Mouse (Mus musculus) heart, postnatal 0 days (tissue): ENCODE results near the gene Per1. TPM values are rescaled to one million over a fixed set of nuclear protein-coding genes. Genes with fewer than 3 reads are reported as not detected.

Source experiments
- ATAC-seq: fragments of 200-750 bp; cut with Nextera tagmentation; 2 replicates; pipeline ENCODE4 v1.8.0; 2017; ENCODE audit warnings: low read depth, moderate number of reproducible peaks, moderate library complexity; ENCODE audit not compliant: insufficient read depth
- DNase-seq: peaks from one replicate; pipeline ENCODE4 v3.0.0-alpha.2; 2016; ENCODE audit warnings: low spot score
- H3K27ac ChIP-seq: fragments of 300-500 bp; sonication (generic); 2 replicates; pipeline ENCODE4 v1.5.1; 2014; ENCODE audit warnings: low read depth, mild to moderate bottlenecking
- H3K27me3 ChIP-seq: fragments of 300-500 bp; sonication (generic); 2 replicates; pipeline ENCODE4 v1.6.1; 2014; ENCODE audit warnings: low read length, mixed read lengths; ENCODE audit not compliant: control insufficient read depth, insufficient read depth
- H3K36me3 ChIP-seq: fragments of 300-500 bp; sonication (generic); replicated peaks from 2 replicates; pipeline ENCODE4 v1.6.1; 2014; ENCODE audit warnings: low read length, mixed read lengths; ENCODE audit not compliant: control insufficient read depth, insufficient read depth
- H3K4me1 ChIP-seq: fragments of 300-500 bp; sonication (generic); 2 replicates; pipeline ENCODE4 v1.6.1; 2014; ENCODE audit warnings: antibody characterized with exemption; ENCODE audit not compliant: control insufficient read depth, insufficient read depth
- H3K4me2 ChIP-seq: fragments of 300-500 bp; sonication (generic); 2 replicates; pipeline ENCODE4 v1.6.1; 2014; ENCODE audit warnings: low read depth, mild to moderate bottlenecking, low read length, moderate library complexity
- H3K4me3 ChIP-seq: fragments of 300-500 bp; sonication (generic); 2 replicates; pipeline ENCODE4 v1.5.1; 2014; ENCODE audit warnings: low read depth, low read length
- H3K9ac ChIP-seq: fragments of 300-500 bp; sonication (generic); replicated peaks from 2 replicates; pipeline ENCODE4 v1.6.1; 2014; ENCODE audit warnings: low read depth, low read length, mixed read lengths
- H3K9me3 ChIP-seq: fragments of 300-500 bp; sonication (generic); replicated peaks from 2 replicates; pipeline ENCODE4 v1.6.1; 2016; ENCODE audit warnings: low read length; ENCODE audit not compliant: control insufficient read depth
- CTCF ChIP-seq: IDR thresholded peaks from 2 replicates; pipeline ENCODE4 v1.5.1; 2016; ENCODE audit warnings: antibody characterized with exemption, control low read depth, low read depth
- EP300 ChIP-seq: IDR thresholded peaks from 2 replicates; pipeline ENCODE4 v1.6.1; 2016; ENCODE audit warnings: antibody characterized with exemption, low read depth
- WGBS: fragments of 180-500 bp; shearing (Covaris S2); extraction: QIAGEN DNeasy Blood & Tissue Kit; methylation state at CpG from one replicate; pipeline ENCODE4 v1.1.7; 2014; 5-methylcytosine and 5-hydroxymethylcytosine counted together
- polyA plus RNA-seq: library from polyadenylated mRNA; unstranded; fragments of >200 nt; fragmentation: Nextera tagmentation; extraction: Ambion mirVana; gene quantifications from 2 replicates; pipeline ENCODE4 v1.2.1, GENCODE M21; 2015
- total RNA-seq: library from RNA; depleted of rRNA; stranded (reverse); fragments of >200 nt; gene quantifications from 2 replicates; pipeline ENCODE4 v1.2.3, GENCODE M21; 2014; ENCODE audit warnings: low replicate concordance

The Per1 gene
- total and polyA plus RNA-seq, 2 experiments from 2014 or later: 8.1 to 76.8 TPM

DNA sequence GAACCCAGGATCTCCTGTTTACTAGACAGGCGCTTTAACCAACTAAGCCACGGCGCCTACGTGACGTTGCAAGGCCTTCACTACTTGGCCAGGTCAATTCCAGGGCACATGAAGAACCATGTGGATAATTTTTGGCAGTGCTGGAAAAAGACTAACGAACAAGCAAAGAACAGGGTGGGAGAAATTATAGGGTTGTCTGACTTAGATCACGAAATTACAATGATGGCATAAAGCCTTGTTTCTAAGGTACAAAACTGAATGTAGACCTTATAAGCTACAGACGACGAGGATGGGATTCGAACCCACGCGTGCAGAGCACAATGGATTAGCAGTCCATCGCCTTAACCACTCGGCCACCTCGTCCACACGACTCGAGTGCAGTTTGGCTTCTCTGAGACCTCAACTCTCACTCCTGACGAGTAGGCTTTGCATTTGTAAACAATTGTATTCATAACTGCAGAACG, 32.2 kb upstream of the Per1 start:
- H3K4me2 ChIP-seq: peak overlapping the region; percentile 87
- H3K27me3 ChIP-seq: no peaks in the 10 kb centered on the region
- peak overlapping the region; percentile 89 for H3K4me3 ChIP-seq
- peak; percentile 17 for ATAC-seq
- no peaks in the 10 kb centered on the region for H3K9me3 ChIP-seq
- no peaks in the 10 kb centered on the region for H3K36me3 ChIP-seq
- peaks cover 49% of the 10 kb centered on the region for H3K4me1 ChIP-seq
- 0% methylated on average over 19 of the region's 19 CpGs for WGBS
- peak overlapping the region; percentile 93 for H3K27ac ChIP-seq
- TF ChIP-seq EP300 (no peak; the same call in 1 of the 2 replicates), CTCF (no peak)
- peak overlapping the region; percentile 83 for H3K9ac ChIP-seq
- peak; percentile 79 for DNase-seq

DNA sequence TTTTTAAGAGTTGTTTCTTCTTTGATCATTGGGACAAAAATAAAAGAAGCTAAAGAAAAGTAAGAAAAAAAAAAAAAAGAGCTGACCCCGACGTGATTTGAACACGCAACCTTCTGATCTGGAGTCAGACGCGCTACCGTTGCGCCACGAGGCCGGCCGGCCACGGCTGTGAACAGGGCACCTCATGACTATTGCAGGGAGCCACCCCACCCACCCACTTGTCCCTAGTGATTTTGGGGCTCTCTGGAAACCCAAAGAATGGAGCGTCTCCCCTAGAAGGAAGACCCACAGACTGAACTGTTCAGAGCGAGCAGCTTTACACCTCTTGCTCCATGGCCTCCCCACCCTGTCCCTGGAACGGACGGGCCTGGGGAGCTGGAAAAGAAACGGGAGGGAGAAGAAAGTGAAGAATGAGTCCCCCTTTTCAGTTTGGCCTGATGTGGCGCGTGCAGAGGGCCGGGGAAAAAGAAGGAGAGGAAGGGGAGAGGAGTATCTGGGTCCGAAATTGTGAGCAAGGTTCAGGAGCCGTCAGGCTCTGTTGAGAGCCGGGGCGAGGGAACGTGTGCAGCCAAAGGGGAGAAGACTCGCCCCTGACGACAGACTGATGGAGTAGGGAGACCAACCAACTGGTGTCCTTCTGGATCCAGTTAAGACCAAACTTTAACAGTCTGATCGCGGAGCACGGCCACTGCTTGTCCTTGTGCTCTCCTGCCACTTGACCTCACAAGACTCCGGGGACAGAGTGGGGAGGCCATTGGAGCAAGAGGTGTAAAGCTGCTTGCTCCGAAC, 31.4 kb upstream of the Per1 start:
- Histone ChIP-seq H3K9me3 (no peaks in the 10 kb centered on the region), H3K9ac (peak overlapping the region; percentile 83), H3K4me2 (peak overlapping the region; percentile 87), H3K4me1 (peaks cover 42% of the 10 kb centered on the region), H3K4me3 (peak overlapping the region; percentile 89), H3K27me3 (no peaks in the 10 kb centered on the region), H3K36me3 (no peaks in the 10 kb centered on the region), H3K27ac (peak overlapping the region; percentile 93)
- WGBS: under 1% methylated on average over 31 of the region's 31 CpGs
- DNase-seq (peak; percentile 62), ATAC-seq (peak; percentile 29)
- TF ChIP-seq CTCF (no peak), EP300 (peak; percentile 42; the same call in 1 of the 2 replicates)

DNA sequence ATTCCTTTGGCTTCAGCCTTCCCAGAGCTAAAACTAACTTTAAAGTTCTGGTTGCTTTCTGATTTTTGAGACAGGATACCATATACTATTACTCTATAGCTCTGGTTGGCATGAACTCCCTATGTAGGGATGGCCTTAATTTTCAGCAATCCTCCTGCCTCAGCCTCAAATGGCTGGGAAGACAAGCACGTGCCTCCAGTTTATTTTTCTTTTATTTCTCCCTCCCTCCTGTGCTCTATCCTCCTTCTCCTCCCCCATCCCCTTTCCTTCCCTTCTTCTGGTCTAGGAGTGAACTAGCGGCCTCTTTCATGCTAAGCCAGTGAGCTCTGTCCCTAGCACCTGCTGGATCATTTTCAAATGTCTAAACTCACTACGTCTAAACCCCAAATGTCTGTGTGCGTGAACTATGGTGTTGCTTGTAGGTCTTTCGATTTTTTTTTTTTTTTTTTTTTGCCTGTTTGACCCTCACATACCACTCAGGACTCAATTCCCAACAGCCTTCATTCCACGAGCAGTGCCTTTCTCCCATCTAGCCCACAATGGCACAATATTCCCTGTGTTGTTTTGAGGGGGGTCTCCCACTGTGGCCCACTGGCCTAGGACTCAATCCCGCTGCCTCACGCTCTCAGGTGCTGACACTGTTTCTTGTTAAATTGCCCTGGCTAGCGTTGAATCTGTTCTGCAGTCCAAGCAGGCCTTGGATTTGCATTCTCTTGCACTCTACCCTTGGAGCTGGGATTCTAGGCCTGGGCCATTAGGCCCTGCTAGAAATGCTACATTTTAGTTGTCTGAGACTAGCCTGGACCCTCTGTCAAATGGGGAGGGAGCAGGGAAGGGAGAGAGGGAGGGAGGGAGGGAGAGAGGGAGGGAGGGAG, 30.5 kb upstream of the Per1 start:
- peak overlapping the region; percentile 87 for H3K4me2 ChIP-seq
- no peak for TF ChIP-seq EP300
- ATAC-seq: no peak
- H3K27ac ChIP-seq: peak overlapping the region; percentile 93
- 69% methylated on average over 9 of the region's 9 CpGs for WGBS
- peak overlapping the region; percentile 89 for H3K4me3 ChIP-seq
- H3K4me1 ChIP-seq: peaks cover 41% of the 10 kb centered on the region
- no peaks in the 10 kb centered on the region for H3K9me3 ChIP-seq
- H3K9ac ChIP-seq: peak overlapping the region; percentile 83; the same call in 1 of the 2 replicates
- H3K36me3 ChIP-seq: no peaks in the 10 kb centered on the region
- H3K27me3 ChIP-seq: no peaks in the 10 kb centered on the region
- no peak for DNase-seq

DNA sequence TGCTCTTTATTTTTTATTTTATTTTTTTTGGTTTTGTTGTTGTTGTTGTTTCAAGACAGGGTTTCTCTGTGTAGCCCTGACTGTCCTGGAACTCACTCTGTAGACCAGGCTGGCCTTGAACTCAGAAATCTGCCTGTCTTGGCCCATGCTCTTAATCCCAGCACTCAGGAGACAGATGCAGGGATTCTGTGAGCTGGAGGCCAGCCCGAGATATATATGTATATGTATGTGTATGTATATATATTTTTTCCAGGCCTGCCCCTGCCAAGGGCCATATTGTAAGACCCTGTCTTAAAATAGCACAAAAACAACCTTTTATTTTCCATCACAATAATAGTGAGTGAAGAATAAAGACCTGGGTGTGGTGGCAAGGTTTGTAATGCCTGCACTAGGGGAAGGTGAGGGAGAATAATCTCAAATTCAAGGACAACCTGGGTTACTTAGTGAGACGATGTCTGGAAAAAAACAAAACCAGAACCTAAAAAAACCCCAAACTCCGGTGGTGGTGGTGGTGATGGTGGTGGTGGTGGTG, 29.6 kb upstream of the Per1 start:
- no peak overlapping the region for H3K4me3 ChIP-seq
- H3K4me2 ChIP-seq: no peak overlapping the region; the same call in 1 of the 2 replicates
- TF ChIP-seq CTCF (no peak), EP300 (no peak)
- H3K9ac ChIP-seq: no peak overlapping the region
- H3K4me1 ChIP-seq: peaks cover 41% of the 10 kb centered on the region
- no peak overlapping the region for H3K27ac ChIP-seq
- ATAC-seq: no peak
- no peaks in the 10 kb centered on the region for H3K9me3 ChIP-seq
- no peaks in the 10 kb centered on the region for H3K36me3 ChIP-seq
- 74% methylated on average over 3 of the region's 3 CpGs for WGBS
- H3K27me3 ChIP-seq: no peaks in the 10 kb centered on the region
- no peak for DNase-seq

DNA sequence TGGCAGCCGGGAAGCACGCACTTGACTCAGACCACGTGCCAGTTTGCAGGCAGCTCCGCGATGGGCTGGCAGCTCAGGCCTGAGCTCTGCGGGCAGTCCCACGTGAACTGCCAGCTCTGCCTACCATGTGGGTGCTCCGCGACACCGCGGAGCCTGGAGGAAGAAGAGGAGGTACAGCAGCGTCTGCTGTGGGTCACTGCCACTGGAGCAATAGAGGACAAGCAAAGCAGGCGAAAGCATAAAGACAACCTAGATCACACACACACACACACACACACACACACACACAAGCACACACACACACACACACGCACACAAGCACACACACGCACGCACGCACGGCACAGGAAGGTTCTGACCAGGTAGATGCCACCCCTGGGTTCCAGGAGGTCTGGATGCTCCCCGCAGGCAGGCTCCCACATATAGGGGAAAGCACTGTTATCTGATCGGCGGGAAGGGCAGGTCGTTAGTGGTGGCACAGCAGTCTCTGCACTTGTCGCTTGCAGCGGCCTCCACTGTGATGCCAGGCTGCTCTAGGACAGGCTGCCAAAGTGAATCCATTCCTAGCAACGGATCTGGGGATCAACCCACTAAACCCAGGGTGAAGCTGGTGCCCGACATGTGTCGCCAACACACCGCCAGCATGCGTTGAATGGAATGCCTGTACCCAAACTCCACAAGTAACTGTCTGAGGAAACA, 28.7 kb upstream of the Per1 start:
- Histone ChIP-seq H3K4me3 (peak overlapping the region; percentile 27), H3K27me3 (no peaks in the 10 kb centered on the region), H3K4me2 (peak overlapping the region; percentile 59), H3K9me3 (no peaks in the 10 kb centered on the region), H3K36me3 (no peaks in the 10 kb centered on the region), H3K27ac (peak overlapping the region; percentile 58), H3K9ac (peak overlapping the region; percentile 41; the same call in 1 of the 2 replicates), H3K4me1 (peaks cover 36% of the 10 kb centered on the region)
- DNase-seq (peak; percentile 32), ATAC-seq (no peak)
- WGBS: 3% methylated on average over 29 of the region's 29 CpGs
- TF ChIP-seq EP300 (no peak), CTCF (no peak)
